Mouse (Mus musculus) lung, adult 2 months (tissue): ENCODE measurements around the gene Tor1aip1.
A peak's percentile ranks its signal among the peaks of the same experiment; 100 is the strongest.

Source experiments
- CTCF ChIP-seq: fragments of 200-500 bp; IDR thresholded peaks from 2 replicates; pipeline ENCODE4 v1.5.1; 2011; ENCODE audit warnings: mild to moderate bottlenecking, low read length, control low read depth; ENCODE audit not compliant: insufficient read depth
- POLR2A ChIP-seq: fragments of 200-500 bp; IDR thresholded peaks from 2 replicates; pipeline ENCODE4 v1.6.1; 2011; ENCODE audit warnings: low read depth, mild to moderate bottlenecking, control low read depth, low read length, borderline replicate concordance; ENCODE audit errors: extremely low read depth

DNA sequence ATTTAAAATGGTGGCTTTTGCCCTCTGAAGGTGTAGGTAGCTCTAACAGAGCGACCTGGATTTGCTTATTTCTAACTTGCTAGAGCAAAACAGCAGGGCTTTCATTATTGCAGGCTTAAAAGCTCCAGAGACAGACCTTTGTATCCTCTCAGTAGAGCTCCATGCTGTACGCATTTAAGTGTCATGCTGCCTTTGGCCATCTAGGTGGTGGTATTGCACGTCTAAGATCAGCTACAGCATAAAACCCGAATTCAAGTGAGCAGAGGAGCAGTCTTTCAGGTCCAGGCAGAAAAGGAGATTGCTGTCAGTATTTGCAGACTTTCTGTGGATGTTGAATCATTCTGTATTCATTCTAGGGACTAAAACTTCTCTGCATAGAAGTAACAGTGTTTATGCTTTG lies 6.7 kb upstream of the Tor1aip1 start:
- TF ChIP-seq CTCF (peak; percentile 49), POLR2A (no peak)
